Mouse (Mus musculus) mesoderm, embryonic 11.5 days (tissue): Measurements from ENCODE around the gene F830045P16Rik.
A peak's percentile ranks its signal among the peaks of the same experiment; 100 is the strongest.
"Not testable (repeated sequence)": the region's sequence is repeated elsewhere in the genome, so short reads cannot be mapped to it uniquely, and the experiment has no call there.

ENCODE experiments used
- DNase-seq: peaks from one replicate; pipeline ENCODE4 v3.0.0-alpha.2; 2012; ENCODE audit warnings: low read depth, low spot score

F830045P16Rik gene

GRCm38 (mm10) chr2:129489496-129490285 lies 46.7 kb downstream of the F830045P16Rik start:
- DNase-seq = no peak

- DNase-seq = no peak
Measured at GRCm38 (mm10) chr2:129483150-129483549, 53.3 kb downstream of the F830045P16Rik start.

GRCm38 (mm10) chr2:129471905-129472304 lies 64.5 kb downstream of the F830045P16Rik start:
- peak; percentile 34 for DNase-seq

- DNase-seq = no peak
Measured at GRCm38 (mm10) chr2:129470839-129471238, 65.6 kb downstream of the F830045P16Rik start.

GRCm38 (mm10) chr2:129438772-129439171 lies 97.6 kb downstream of the F830045P16Rik start:
- not testable (repeated sequence) for DNase-seq

GRCm38 (mm10) chr2:129435154-129435553 lies 101.2 kb downstream of the F830045P16Rik start:
- no peak for DNase-seq

GRCm38 (mm10) chr2:129423741-129424140 lies 112.7 kb downstream of the F830045P16Rik start:
- DNase-seq = no peak

GRCm38 (mm10) chr2:129420897-129421561 lies 115.4 kb downstream of the F830045P16Rik start:
- DNase-seq = no peak

GRCm38 (mm10) chr2:129419361-129419880 lies 117.0 kb downstream of the F830045P16Rik start:
- DNase-seq = no peak

- DNase-seq = no peak
Measured at GRCm38 (mm10) chr2:129414593-129414992, 121.8 kb downstream of the F830045P16Rik start.

- no peak for DNase-seq
Measured at GRCm38 (mm10) chr2:129413488-129413887, 122.9 kb downstream of the F830045P16Rik start.

GRCm38 (mm10) chr2:129411651-129412050 lies 124.8 kb downstream of the F830045P16Rik start:
- DNase-seq = no peak

GRCm38 (mm10) chr2:129410344-129410743 lies 126.1 kb downstream of the F830045P16Rik start:
- DNase-seq = no peak

GRCm38 (mm10) chr2:129408476-129408875 lies 127.9 kb downstream of the F830045P16Rik start:
- DNase-seq = peak; percentile 68
